Mouse (Mus musculus): ENCODE measurements around the gene Rpl10a.
A peak's percentile ranks its signal among the peaks of the same experiment; 100 is the strongest.

The Rpl10a gene

DNA sequence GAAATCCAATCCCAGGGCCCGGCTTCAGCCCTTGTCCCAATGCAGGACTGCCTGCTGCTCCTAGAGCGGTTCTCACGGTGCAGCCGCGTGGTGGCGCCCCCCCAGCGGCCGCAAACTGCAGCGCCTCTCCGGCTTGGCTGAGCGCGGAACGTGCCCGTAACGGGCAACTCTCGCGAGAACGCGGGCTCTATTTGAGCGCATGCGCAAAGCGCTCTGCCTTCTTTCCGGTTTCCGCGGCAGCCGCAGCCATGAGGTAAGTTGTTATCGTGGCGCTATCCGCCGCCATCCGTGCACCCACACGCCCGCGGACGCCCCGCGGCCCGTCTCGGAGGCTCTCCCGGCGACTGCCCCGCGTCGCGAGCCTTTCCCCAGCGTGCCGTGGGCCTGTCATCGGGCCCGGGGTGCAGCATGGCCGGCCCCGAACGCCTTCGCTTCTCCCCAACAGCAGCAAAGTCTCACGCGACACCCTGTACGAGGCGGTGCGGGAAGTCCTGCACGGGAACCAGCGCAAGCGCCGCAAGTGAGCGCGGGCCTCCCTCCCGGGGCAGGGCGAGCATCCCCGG lies at the start of gene Rpl10a:
TSS of gene Rpl10a (plus strand) at position 106 of the 563 bp plus-strand sequence.
- peak; percentile 89 for DNase-seq (ENCODE audit: low read depth, low spot score)

DNA sequence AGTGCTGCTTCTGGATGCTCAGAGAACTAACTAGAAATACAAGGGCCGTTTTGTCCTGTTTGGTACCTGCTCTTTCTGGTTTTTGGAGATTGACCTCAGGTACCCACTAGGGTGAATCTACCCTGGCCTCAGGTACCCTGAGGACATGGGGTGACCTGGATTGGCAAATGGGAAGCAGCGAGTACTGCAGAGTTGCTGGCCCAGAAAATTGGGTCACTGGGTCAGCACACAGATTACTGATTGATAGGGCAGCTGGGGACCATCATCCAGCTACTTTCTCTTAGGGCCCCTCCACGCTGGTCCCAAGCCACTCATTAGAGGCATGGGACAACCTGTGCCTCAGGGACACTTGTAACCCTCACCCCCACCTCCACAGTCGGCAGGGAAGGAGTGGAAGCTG lies 49.0 kb upstream of the Rpl10a start:
- DNase-seq (ENCODE audit: low read depth, low spot score): peak; percentile 43

DNA sequence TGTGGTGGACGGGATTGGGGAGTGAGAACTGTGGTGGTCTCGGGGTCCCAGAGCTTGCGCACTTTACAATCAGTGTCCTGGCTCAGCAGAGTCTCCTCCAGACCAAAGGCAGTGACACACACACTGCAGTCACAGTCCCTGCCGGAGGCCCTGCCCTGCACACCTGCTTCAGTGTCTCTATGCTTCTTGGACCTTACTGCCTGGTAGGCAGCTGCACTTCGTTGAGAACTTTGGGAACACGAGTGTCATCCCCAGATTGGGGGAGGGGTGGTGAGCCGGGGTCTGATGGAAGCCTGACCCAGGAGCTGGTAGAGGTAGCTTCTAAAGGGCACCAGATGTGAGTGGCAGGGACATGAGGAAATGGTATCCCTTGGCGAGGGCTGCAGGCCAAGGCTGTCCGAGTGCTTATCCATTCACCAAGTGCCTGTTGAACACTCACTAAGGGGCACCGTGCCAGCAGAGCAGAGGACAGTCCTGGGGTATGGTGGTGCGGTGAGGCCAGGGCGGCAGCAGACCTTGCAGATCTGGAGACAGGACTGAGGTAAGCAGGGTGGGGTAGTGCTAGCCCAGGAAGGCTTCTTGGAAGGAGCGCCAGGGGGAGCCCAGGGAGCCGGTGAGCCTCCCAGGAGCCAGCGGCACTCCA lies 48.4 kb upstream of the Rpl10a start:
- DNase-seq (ENCODE audit: low read depth, low spot score): no peak

DNA sequence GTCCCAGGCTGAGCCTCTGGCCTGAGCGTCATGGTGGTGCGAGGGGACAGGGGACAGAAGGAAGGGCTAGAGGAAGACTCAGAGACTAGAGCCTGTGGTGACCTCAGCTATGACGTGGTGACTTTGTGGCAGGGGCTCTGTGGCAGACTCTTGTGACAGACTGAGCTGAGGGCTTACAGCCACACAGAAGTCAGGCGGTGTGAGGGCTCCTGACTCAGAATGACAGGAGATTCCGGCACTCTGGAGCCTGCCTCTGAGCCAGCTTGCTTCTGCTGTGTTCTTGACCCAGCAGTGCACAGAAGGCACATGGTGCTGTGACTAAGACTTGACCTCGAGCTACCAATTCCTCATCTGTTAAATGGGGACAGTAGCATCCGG lies 47.9 kb upstream of the Rpl10a start:
- no peak for DNase-seq (ENCODE audit: low read depth, low spot score)

DNA sequence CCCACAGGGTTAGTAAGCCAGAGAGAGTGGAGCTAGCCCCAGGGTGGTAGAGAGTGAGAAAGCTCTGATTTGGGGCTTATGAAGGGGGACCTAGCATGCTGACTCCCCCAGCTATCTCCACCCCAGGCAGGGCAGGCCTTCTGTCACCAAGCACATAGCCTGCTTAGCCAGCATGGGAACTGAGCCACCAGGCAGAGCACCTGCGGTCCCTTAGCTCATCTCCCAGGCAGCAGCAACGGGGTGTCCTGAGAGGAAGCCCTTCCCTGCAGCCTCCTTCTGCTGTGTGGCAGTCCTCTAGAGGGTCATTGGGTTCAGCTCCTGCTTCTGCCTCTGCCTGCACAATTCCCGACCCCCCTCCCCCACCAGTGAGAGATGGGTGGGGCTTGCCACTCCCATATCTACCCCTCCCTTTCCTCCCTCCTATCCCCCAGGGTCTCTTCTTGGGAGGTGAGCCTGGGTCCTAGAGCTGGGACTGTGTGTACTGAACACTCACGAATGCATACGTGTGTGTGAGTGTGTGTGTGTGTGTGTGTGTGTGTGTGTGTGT lies 47.4 kb upstream of the Rpl10a start:
- no peak for DNase-seq (ENCODE audit: low read depth, low spot score)

DNA sequence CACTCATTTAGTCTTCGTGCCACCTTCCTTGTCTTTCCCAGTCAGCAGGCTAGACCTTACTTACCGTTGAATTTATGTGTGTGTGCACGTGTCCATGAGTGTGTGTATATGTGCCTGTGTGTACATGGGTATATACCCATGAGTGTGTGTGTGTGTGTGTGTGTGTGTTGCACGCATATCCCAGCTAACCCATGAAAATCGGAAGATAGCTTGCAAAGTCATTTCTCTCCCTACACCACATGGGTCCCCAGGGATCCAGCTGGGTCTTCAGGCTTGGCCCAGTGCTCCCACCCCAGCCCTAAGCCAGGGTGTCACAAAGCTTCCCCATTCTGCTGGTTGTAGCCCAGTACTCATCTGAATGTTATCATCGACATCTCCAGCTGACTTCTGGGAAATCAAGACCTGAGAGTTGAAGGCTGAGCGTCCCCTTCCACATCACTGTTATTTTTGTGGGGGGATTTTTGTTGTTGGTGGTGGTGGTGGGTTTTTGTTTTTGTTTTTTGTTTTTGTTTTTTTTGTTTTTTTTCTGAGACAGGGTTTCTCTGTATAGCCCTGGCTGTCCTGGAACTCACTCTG lies 46.3 kb upstream of the Rpl10a start:
- DNase-seq (ENCODE audit: low read depth, low spot score): no peak

DNA sequence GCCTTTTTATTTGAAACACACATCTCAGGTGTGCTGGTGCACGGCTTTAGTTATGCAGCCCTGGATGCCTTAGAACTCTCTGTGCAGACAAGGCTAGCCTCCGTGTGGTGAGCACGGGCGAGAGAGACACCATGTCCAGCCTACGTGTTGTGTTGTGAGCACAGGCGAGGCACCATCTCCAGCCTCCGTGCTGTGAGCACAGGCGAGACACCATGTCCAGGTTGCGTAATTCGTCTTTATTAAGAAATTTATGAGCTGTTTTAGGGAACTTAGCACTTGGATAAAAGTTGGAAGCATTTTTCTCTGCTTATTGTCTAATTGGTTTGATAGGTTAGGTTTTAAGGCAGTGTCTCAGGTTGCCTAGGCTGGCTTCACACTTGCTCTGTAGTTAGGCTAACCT lies 45.1 kb upstream of the Rpl10a start:
- no peak for DNase-seq (ENCODE audit: low read depth, low spot score)

DNA sequence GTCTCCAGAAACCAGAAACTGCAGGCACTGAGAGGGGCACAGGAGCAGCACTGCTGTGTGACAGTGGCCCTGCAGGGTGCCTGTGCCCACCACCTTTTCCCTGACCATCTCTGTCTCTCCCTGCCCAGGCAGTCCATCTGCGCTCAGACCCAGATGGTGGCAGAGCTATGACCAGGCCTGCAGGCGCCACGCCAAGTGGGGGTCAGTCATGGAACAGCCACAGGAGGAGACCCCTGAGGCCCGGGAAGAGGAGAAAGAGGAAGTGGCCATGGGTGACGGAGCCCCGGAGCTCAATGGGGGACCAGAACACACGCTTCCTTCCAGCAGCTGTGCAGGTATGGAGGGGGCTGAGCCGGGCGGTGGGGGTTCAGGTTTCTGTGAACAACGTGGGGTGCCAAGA lies 42.1 kb upstream of the Rpl10a start:
- no peak for DNase-seq (ENCODE audit: low read depth, low spot score)

DNA sequence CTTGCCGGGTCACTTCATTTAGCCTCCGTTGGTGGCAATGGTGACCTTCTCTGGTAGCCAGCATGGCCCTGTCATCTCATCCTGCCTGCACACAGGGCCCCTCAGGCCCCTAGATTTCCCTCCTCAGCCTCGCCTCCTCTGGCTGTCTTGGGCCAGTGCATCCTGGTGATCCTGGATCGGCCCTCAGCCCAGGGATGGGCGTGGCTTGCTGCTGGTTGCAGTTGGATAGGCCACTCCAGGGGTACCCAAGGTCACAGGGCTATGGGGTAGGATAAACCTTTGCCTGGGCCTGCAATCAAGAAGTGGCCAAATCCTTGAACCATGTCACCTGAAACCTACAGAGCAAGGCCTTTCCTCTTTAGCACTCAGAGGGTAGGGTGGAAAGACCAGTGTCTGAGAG lies 41.3 kb upstream of the Rpl10a start:
- no peak for DNase-seq (ENCODE audit: low read depth, low spot score)

DNA sequence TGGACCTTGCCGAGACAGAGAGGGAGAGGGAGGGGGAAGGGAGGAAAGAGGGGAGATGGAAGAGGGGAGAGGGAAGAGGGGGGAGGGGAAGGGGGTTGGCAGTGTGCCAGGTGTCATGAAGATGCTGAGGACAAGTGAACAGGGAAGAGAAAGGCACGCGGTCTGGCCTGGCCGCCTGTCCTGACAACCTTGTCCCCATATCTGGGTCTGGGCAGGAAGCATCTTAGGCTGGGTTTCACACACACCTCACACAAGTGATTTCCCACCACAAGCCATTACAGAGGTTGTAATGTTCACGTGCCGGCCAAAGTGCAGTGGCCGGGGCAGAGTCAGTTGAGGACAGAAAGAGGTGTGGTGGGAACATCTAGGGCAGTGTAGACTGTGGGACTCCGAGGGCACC lies 40.7 kb upstream of the Rpl10a start:
- DNase-seq (ENCODE audit: low read depth, low spot score): no peak

DNA sequence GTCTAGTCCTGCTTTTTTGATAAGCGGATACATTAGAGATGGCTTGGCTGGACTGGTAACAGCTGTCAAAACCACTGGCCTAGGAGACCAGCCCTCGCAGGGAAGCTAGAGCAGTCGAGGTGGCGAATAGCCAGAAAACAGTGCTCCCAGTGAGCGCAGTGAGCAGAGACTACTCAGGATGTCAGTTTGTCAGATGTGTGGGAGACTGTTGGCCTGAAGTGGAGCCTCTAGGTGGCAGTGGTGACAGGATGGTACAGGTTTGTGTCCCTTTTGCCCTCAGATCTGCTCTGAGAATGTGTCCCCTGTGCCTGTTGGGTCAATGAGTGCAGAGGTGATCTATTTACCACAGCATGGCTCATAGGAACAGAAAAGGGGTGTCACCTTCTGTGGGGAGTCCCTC lies 40.3 kb upstream of the Rpl10a start:
- DNase-seq (ENCODE audit: low read depth, low spot score): no peak

DNA sequence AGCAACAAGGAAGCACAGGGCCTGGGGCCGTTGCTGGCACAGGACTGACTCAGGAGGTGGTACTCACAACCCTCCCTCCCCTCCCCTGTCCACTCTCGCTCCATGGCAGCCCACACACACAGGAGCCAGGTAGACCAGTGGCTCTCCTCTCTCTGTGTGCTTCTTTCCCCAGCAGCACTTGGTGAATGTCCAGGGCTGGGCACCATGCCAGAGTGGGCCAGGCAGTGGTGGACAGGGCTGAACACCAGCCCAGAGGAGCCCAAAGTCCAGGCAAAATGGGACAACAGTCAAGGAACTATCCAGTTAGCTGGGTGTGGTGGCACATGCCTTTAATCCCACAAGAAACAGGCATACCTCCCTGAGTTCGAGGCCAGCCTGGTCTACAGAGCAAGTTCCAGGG lies 38.0 kb upstream of the Rpl10a start:
- DNase-seq (ENCODE audit: low read depth, low spot score): no peak

DNA sequence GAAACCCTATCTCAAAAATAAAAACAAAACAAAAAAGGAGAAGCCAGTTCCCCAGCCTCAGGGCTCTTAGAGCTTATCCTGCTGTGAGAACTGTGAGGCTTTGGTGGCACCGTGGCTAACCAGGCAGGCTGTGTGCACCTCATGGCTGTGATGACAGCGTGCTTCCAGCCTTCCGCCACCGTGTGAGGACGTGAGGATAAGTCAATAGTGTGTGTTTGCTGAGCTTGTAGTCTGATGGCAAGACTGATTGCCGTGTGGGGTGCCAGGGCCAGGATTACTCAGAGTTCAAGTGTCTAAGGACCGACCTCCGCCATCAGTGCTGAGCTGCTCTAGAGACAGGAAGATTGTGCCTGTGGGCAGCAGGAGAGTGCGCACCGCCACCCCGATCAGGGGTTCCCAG lies 37.6 kb upstream of the Rpl10a start:
- DNase-seq (ENCODE audit: low read depth, low spot score): no peak

DNA sequence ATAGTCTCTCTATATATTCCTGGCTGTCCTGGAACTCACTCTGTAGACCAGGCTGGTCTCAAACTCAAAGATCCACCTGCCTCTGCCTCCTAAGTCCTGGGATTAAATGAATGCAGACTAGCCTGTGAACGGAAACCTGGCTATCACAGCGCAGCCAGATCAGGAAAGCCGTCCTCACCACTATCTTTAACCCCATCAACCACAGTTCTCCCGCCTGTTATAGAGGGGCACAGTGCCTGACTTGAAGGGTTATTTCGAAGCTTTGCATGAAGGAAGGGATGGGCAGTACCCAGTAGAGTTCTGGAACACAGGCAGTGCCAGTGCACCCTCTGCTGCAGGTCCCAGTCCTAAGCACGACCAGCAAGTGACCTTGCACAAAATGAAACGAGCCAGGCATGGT lies 36.9 kb upstream of the Rpl10a start:
- no peak for DNase-seq (ENCODE audit: low read depth, low spot score)

DNA sequence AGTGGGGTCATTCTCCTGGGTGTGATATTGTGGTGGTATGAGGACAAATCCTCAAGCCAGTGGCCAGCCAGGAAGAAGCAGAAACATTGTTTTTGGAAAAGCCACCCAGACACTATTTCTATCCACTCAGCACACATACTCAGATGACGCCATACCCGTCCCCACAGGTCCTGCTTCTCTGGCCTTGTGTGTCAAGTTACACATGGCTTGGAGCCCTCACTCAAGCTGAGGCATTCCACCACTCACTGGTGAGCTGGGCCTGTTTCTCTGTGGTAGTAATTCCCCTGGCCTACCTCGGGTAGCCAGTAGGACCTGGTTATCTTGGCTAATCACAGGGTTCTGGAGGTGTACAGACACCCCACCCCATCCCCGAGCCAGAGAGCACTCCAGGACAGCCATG lies 34.6 kb upstream of the Rpl10a start:
- no peak for DNase-seq (ENCODE audit: low read depth, low spot score)

DNA sequence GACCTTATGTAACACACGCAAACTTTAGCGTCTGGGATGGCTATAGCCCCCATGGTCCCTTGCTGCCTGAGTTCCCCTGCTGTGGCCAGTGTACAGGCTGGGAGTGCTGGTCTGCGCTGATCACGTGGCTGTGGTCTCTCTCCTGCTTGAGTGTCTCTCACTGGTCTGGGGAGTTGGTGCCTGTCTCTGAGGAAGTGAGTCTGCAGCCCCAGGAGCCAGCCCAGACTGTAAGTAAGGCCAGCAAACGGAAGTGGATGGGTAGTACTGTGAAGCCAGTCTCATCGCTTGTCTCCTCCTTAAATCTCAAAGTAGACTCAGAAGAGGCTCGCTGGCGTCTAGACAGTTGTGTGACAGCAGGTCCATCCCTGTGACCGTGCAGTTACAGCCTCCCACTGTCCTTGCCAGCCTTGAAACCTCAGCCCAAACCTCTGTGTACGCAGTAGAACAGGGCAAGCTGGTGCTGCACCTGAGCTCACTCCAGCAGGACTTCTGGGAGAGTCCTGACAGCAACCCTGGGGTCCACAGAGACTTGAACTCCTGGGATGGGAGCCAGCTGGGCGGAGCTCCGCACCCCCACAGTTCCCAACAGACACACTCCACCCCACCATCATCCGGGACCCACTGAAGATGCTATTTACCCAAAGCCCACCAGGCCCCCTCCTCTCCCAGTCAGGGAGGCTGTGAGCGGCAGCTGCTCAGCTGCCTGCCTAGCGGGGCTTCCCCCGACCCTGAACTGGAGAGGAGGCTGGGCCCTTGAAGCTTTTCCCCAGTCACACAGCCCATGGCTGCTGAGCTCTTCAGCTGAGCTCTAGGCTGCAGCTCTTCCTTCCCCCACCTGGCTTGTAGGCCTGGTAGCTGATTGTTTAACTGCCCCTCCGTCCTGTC lies 33.6 kb upstream of the Rpl10a start:
- DNase-seq (ENCODE audit: low read depth, low spot score): no peak

DNA sequence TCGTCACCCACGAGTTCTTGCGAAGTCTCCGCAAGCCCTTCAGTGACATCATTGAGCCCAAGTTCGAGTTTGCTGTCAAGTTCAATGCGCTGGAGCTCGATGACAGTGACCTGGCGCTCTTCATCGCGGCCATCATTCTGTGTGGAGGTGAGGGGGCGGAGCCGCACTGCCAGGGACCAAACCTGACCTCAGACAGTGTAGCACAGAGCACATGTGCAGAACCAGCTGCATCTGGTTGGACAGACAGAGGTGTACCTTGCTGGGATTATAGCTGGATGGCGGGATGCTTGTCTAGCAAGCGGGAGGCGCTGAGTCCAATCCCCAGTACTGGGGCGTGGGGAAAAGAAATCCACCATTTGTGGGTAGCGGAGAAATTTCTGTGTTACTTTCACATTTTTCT lies 29.4 kb upstream of the Rpl10a start:
- DNase-seq (ENCODE audit: low read depth, low spot score): no peak

DNA sequence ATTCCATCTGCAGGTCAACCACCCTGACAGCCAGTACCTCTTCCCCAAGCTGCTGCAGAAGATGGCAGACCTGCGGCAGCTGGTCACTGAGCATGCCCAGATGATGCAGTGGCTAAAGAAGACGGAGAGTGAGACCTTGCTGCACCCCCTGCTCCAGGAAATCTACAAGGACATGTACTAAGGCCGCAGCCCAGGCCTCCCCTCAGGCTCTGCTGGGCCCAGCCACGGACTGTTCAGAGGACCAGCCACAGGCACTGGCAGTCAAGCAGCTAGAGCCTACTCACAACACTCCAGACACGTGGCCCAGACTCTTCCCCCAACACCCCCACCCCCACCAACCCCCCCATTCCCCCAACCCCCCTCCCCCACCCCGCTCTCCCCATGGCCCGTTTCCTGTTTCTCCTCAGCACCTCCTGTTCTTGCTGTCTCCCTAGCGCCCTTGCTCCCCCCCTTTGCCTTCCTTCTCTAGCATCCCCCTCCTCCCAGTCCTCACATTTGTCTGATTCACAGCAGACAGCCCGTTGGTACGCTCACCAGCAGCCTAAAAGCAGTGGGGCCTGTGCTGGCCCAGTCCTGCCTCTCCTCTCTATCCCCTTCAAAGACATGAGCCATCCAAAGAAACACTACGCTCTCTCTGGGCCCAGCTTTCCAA lies 28.5 kb upstream of the Rpl10a start:
- no peak for DNase-seq (ENCODE audit: low read depth, low spot score)

DNA sequence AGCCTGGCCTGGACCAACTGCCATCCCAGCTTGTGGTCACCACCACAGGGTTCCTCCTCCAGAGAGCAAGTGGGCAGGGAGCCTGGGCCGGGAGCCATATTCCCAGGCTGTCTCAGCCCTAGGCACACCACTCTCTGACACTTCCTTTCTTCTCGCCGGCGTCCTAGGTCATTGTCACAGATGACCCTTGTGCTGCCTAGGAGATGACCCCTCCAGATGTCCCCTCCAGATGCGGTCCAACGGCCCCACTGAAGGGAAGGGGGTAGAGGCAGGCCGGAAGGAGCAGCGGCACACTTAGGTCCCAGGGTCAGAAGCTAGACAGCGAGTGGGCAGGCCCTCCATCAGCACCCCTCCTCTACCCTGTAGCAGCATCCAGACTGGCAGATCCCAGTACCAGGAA lies 27.9 kb upstream of the Rpl10a start:
- no peak for DNase-seq (ENCODE audit: low read depth, low spot score)

DNA sequence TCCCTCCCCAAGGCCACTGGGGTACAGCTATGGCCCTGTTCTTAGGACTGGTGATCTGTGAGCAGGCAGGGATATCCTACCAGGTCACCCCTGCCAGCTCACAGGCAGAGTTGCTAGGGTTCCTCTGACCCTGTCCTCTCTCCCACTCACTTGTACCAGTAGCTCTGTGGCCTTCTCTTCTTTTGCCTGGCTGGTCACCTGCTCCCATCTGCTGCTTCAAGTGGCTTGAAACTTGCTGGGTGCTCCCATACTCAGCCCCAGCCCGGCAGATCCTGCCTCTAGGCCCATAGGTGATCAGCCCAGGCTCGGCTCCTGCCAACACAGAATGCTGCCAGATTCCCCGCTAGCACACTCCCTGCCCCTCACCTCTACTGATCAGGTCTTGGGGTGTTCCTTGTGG lies 27.4 kb upstream of the Rpl10a start:
- no peak for DNase-seq (ENCODE audit: low read depth, low spot score)

DNA sequence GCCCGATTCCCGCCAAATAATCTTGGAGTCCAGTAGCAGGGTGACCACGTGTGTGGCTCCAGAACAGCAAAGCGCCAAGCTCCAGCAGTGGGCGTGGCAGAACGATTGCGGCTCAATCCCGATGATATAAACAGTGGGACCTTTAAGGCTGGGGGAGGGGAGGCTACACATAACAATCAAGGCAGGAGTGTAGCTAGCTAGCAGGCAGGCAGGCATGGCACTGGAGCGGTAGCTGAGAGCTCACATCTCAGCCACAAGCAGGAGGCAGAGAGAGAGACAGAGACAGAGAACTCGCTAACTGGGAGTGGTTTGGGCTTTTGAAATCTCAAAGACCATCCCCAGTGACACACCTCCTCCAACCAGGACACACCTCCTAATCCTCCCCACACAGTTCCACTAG lies 23.1 kb upstream of the Rpl10a start:
- no peak for DNase-seq (ENCODE audit: low read depth, low spot score)
